In the genomic region with DNA sequence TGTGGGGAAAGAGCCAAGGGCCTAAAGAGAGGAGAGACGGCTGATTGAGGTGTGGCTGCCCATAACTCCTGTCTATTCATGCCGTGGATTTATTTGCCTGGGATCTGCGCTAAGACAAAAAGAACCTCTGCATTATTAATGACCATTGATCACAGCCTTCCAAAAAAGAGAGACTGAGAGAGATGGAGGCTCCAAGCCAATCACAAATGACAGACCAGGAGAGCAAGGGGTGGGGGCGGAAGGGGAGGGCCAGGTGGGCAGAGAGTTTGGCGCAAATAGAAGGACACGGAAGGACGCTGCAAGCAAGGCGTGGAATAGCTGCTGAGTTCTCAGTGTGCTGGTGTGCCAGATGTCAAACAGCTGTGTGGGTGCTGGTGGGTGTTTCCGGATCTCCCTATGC, we compare ENCODE assay signal across 10 mouse cellular contexts. TPM values are rescaled to one million over a fixed set of nuclear protein-coding genes. Genes with fewer than 3 reads are reported as not detected.
DNase-seq lines count a peak whose midpoint lies in the region; ATAC-seq lines count a peak whose summit lies in the region.
"Had no signal": no experiment of that assay in that cellular context is flagged by ENCODE, and none has a peak within 500 bp of the region (broad histone marks: within the 10 kb centered on the region; RNA-seq: fewer than 3 reads in every experiment).

Gene Htr1d (plus strand): TSS at position 301 of the 400 bp plus-strand sequence.

- no peaks in the 10 kb centered on the region for H3K36me3 ChIP-seq in heart, embryonic 16.5 days (ENCODE audit: control insufficient read depth, insufficient read depth)
- no peaks in the 10 kb centered on the region for H3K36me3 ChIP-seq in embryonic facial prominence, embryonic 10.5 days (replicated peaks)
- no peaks in the 10 kb centered on the region for H3K36me3 ChIP-seq in hindbrain, embryonic 15.5 days
- no peaks in the 10 kb centered on the region for H3K36me3 ChIP-seq in midbrain, embryonic 13.5 days

- peak within 1 kb of the TSS; percentile 95 for H3K4me2 ChIP-seq in heart, embryonic 16.5 days (ENCODE audit: low read depth, low read length)
- peak within 1 kb of the TSS; percentile 98 for H3K4me2 ChIP-seq in hindbrain, embryonic 15.5 days
- peak within 1 kb of the TSS; percentile 84 for H3K4me2 ChIP-seq in midbrain, embryonic 13.5 days (replicated peaks)

- no peaks in the 10 kb centered on the region for H3K9me3 ChIP-seq in heart, embryonic 16.5 days (replicated peaks; ENCODE audit: control insufficient read depth, low read length)
- no peaks in the 10 kb centered on the region for H3K9me3 ChIP-seq in embryonic facial prominence, embryonic 10.5 days
- no peaks in the 10 kb centered on the region for H3K9me3 ChIP-seq in hindbrain, embryonic 15.5 days
- no peaks in the 10 kb centered on the region for H3K9me3 ChIP-seq in midbrain, embryonic 13.5 days

- peaks cover 42% of the 10 kb centered on the region for H3K27me3 ChIP-seq in heart, embryonic 16.5 days (ENCODE audit: control insufficient read depth, insufficient read depth, low read length)
- peaks cover 96% of the 10 kb centered on the region for H3K27me3 ChIP-seq in embryonic facial prominence, embryonic 10.5 days (replicated peaks; ENCODE audit: low read depth, poor library complexity, severe bottlenecking)
- H3K27me3 ChIP-seq in hindbrain, embryonic 15.5 days, result peaks cover 41% of the 10 kb centered on the region
- peaks cover 79% of the 10 kb centered on the region for H3K27me3 ChIP-seq in midbrain, embryonic 13.5 days

- WGBS in heart, embryonic 16.5 days, result 77% methylated on average over 9 of the region's 9 CpGs
- WGBS in embryonic facial prominence, embryonic 10.5 days, result 80% methylated on average over 9 of the region's 9 CpGs
- WGBS in hindbrain, embryonic 15.5 days, result 66% methylated on average over 9 of the region's 9 CpGs
- 69% methylated on average over 9 of the region's 9 CpGs for WGBS in midbrain, embryonic 13.5 days

- peaks cover 11% of the 10 kb centered on the region for H3K4me1 ChIP-seq in heart, embryonic 16.5 days (ENCODE audit: control insufficient read depth, insufficient read depth, low read length)
- peaks cover 41% of the 10 kb centered on the region for H3K4me1 ChIP-seq in embryonic facial prominence, embryonic 10.5 days
- peaks cover 21% of the 10 kb centered on the region for H3K4me1 ChIP-seq in hindbrain, embryonic 15.5 days (replicated peaks)
- peaks cover 30% of the 10 kb centered on the region for H3K4me1 ChIP-seq in midbrain, embryonic 13.5 days (replicated peaks)

- H3K4me3 ChIP-seq in heart, embryonic 16.5 days (ENCODE audit: low read length), result peak within 1 kb of the TSS; percentile 59
- H3K4me3 ChIP-seq in embryonic facial prominence, embryonic 10.5 days, result peak within 1 kb of the TSS; percentile 67
- H3K4me3 ChIP-seq in hindbrain, embryonic 15.5 days, result peak within 1 kb of the TSS; percentile 52
- H3K4me3 ChIP-seq in midbrain, embryonic 13.5 days (replicated peaks), result peak within 1 kb of the TSS; percentile 47

- no peak within 1 kb of the TSS for H3K27ac ChIP-seq in heart, embryonic 16.5 days (ENCODE audit: low read length)
- H3K27ac ChIP-seq in embryonic facial prominence, embryonic 10.5 days (replicated peaks), result no peak within 1 kb of the TSS; the same call in 1 of the 2 replicates
- H3K27ac ChIP-seq in hindbrain, embryonic 15.5 days (replicated peaks), result no peak within 1 kb of the TSS
- H3K27ac ChIP-seq in midbrain, embryonic 13.5 days, result no peak within 1 kb of the TSS

- no peak for DNase-seq in heart, adult 18-20 months
- no peak for DNase-seq in embryonic facial prominence, embryonic 10.5 days (ENCODE audit: low spot score)
- DNase-seq in adrenal gland, postnatal 25 days, result no peak
- DNase-seq in retina, postnatal 1 day, result no peak
- DNase-seq in frontal cortex, adult 2 months (ENCODE audit: extremely low spot score in 1 of 2, low spot score in 1 of 2), result no peak
- DNase-seq: gastrocnemius, postnatal 36 days had no signal

- ATAC-seq in heart, embryonic 16.5 days (replicated peaks; ENCODE audit: extremely low read depth, insufficient read depth, low FRiP score), result no peak
- no peak for ATAC-seq in hindbrain, embryonic 15.5 days (ENCODE audit: low FRiP score, low read depth)
- ATAC-seq in midbrain, embryonic 13.5 days, result no peak

- peak within 1 kb of the TSS; percentile 66 for H3K9ac ChIP-seq in heart, embryonic 16.5 days (ENCODE audit: low read length)
- H3K9ac ChIP-seq in hindbrain, embryonic 15.5 days, result peak within 1 kb of the TSS; percentile 47
- H3K9ac ChIP-seq in midbrain, embryonic 13.5 days (replicated peaks), result peak within 1 kb of the TSS; percentile 65

RNA-seq across cellular contexts. Expression of gene Htr1d, which starts in this region (rescaled TPM):
- 0.14 and 0.20 TPM in 2 replicates for polyA plus RNA-seq in heart, embryonic 16.5 days (2015; fragmentation: Nextera tagmentation; extraction: Ambion mirVana)
- not detected for total RNA-seq in heart, adult 18-20 months (2021)
- polyA plus RNA-seq in embryonic facial prominence, embryonic 10.5 days (2016; fragmentation: Nextera tagmentation; extraction: Ambion mirVana), result 0.16 TPM in 2 replicates
- 1.9 and 3.3 TPM in 2 replicates for polyA plus RNA-seq in hindbrain, embryonic 15.5 days (2015; fragmentation: Nextera tagmentation; extraction: Ambion mirVana)
- 0.19 and 0.52 TPM in 2 replicates for polyA plus RNA-seq in midbrain, embryonic 13.5 days (2015; fragmentation: Nextera tagmentation; extraction: Ambion mirVana)
- total RNA-seq in adrenal gland, postnatal 25 days (2021), result not detected in 2 replicates
- 2.5 and 3.4 TPM in 2 replicates for polyA plus RNA-seq in frontal cortex, adult 2 months (2012; rRNA removed)
- total RNA-seq: gastrocnemius, postnatal 36 days; monocyte, adult 5-6 weeks had no signal
